Mouse (Mus musculus) intestine, postnatal 0 days (tissue): ENCODE results near the gene Gnb3. TPM values are rescaled to one million over a fixed set of nuclear protein-coding genes. Genes with fewer than 3 reads are reported as not detected.

Source experiments
- ATAC-seq: fragments of 200-750 bp; cut with Nextera tagmentation; 2 replicates; pipeline ENCODE4 v1.8.0; 2017; ENCODE audit warnings: mild to moderate bottlenecking, moderate TSS enrichment, moderate library complexity
- H3K27ac ChIP-seq: fragments of 300-500 bp; sonication (generic); 2 replicates; pipeline ENCODE4 v1.5.1; 2014; ENCODE audit warnings: mild to moderate bottlenecking, low read depth, low read length, moderate library complexity
- H3K27me3 ChIP-seq: fragments of 300-500 bp; sonication (generic); replicated peaks from 2 replicates; pipeline ENCODE4 v1.6.1; 2014; ENCODE audit warnings: low read length, mixed read lengths; ENCODE audit not compliant: control insufficient read depth, insufficient read depth
- H3K36me3 ChIP-seq: fragments of 300-500 bp; sonication (generic); 2 replicates; pipeline ENCODE4 v1.6.1; 2014; ENCODE audit warnings: mild to moderate bottlenecking, moderate library complexity; ENCODE audit not compliant: control insufficient read depth, insufficient read depth
- H3K4me1 ChIP-seq: fragments of 300-500 bp; sonication (generic); replicated peaks from 2 replicates; pipeline ENCODE4 v1.6.1; 2014; ENCODE audit warnings: antibody characterized with exemption, low read length, mixed read lengths; ENCODE audit not compliant: control insufficient read depth, insufficient read depth
- H3K4me2 ChIP-seq: fragments of 300-500 bp; sonication (generic); replicated peaks from 2 replicates; pipeline ENCODE4 v1.6.1; 2014; ENCODE audit warnings: low read depth, mild to moderate bottlenecking, moderate library complexity
- H3K4me3 ChIP-seq: fragments of 300-500 bp; sonication (generic); 2 replicates; pipeline ENCODE4 v1.5.1; 2014; ENCODE audit warnings: low read depth, low read length
- H3K9ac ChIP-seq: fragments of 300-500 bp; sonication (generic); 2 replicates; pipeline ENCODE4 v1.6.1; 2014; ENCODE audit warnings: mild to moderate bottlenecking, low read depth, low read length
- H3K9me3 ChIP-seq: fragments of 300-500 bp; sonication (generic); 2 replicates; pipeline ENCODE4 v1.6.1; 2016; ENCODE audit warnings: mixed run types; ENCODE audit not compliant: control insufficient read depth
- CTCF ChIP-seq: sonication (generic); IDR thresholded peaks from 2 replicates; pipeline ENCODE4 v1.5.1; 2016; ENCODE audit warnings: low read depth, mild to moderate bottlenecking, control low read depth, antibody characterized with exemption, moderate library complexity
- WGBS: fragments of 180-500 bp; shearing (Covaris S2); extraction: QIAGEN DNeasy Blood & Tissue Kit; methylation state at CpG from one replicate; pipeline ENCODE4 v1.1.7; 2014; 5-methylcytosine and 5-hydroxymethylcytosine counted together
- polyA plus RNA-seq: library from polyadenylated mRNA; unstranded; fragments of >200 nt; fragmentation: Nextera tagmentation; extraction: Ambion mirVana; gene quantifications from 2 replicates; pipeline ENCODE4 v1.2.1, GENCODE M21; 2015

Gnb3 gene
- polyA plus RNA-seq, 1 experiment from 2014 or later: 0.42 TPM

DNA sequence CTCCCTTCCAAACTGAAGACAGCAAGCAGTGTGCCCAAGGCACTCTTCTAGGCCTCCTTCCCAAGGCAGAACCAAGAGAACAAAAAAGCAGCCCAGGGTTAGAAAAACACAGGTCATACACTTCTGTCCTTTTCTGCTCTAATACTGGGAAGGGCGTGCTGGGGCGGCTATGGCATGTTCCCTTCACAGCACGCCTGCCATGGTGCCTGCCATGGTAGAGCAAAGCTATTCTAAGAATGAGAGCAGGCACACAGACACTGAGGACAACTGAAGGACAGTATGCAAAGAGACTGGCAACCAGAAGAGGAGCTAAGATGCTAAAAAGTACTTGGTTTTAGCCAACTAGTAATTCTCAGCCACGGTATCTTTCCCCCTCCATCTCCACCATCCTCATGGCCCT lies 18.0 kb downstream of the Gnb3 start:
- H3K27me3 ChIP-seq: no peaks in the 10 kb centered on the region
- TF ChIP-seq CTCF: no peak
- H3K4me3 ChIP-seq: no peak overlapping the region
- H3K4me1 ChIP-seq: no peaks in the 10 kb centered on the region
- peaks cover 86% of the 10 kb centered on the region for H3K36me3 ChIP-seq
- no peak overlapping the region for H3K9ac ChIP-seq
- H3K4me2 ChIP-seq: no peak overlapping the region
- WGBS: 94% methylated on average over 4 of the region's 4 CpGs
- no peak for ATAC-seq
- H3K27ac ChIP-seq: no peak overlapping the region
- no peaks in the 10 kb centered on the region for H3K9me3 ChIP-seq

DNA sequence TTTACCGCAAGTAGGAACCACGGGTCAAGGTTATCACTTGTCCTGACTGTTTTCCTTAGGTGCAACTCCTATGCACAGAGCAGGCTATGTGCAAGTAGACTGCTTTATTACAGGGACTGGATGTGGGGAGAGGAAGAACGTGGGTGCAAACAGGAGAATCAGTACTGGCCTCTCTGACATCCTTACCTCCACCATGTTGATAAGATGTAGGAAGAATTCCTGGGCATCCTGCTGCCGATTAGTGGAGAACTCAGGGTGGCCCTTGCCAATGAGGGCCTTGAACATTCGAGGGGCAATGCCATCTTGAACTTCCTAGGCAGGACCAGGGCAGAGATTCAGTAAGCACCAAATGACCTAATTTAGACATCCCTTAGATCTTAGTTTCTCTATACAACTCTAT lies 19.2 kb downstream of the Gnb3 start:
- WGBS: 87% methylated on average over 5 of the region's 5 CpGs
- TF ChIP-seq CTCF: no peak
- no peaks in the 10 kb centered on the region for H3K4me1 ChIP-seq
- H3K9me3 ChIP-seq: no peaks in the 10 kb centered on the region
- H3K27me3 ChIP-seq: no peaks in the 10 kb centered on the region
- H3K4me3 ChIP-seq: no peak overlapping the region
- no peak overlapping the region for H3K27ac ChIP-seq
- no peak overlapping the region for H3K4me2 ChIP-seq
- no peak for ATAC-seq
- no peak overlapping the region for H3K9ac ChIP-seq
- peaks cover 92% of the 10 kb centered on the region for H3K36me3 ChIP-seq

DNA sequence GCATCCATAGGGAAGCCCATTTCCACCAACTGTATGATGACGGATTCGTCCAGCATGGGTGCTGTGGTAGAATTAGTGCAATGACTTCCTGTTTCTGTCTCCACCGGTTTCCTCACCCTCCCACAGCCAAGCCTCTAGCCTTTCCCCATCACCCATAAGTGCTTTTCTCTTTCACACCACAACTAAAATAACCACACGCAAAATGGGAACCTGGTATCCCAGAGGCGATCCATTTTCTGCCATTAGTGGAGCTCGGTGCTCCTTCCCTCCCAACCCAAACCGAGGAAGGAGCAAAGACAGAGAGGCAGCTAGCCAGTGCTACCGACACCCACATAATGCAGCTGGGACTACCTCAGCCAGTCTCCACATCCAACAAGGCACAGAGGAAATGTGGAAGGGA lies 22.1 kb downstream of the Gnb3 start:
- Histone ChIP-seq H3K4me2 (no peak overlapping the region), H3K9me3 (no peaks in the 10 kb centered on the region), H3K4me1 (peaks cover 4% of the 10 kb centered on the region; the same call in 1 of the 2 replicates), H3K27me3 (no peaks in the 10 kb centered on the region), H3K27ac (no peak overlapping the region), H3K9ac (no peak overlapping the region), H3K36me3 (peaks cover 69% of the 10 kb centered on the region), H3K4me3 (no peak overlapping the region)
- ATAC-seq: no peak
- WGBS: 86% methylated on average over 8 of the region's 8 CpGs
- TF ChIP-seq CTCF: no peak

DNA sequence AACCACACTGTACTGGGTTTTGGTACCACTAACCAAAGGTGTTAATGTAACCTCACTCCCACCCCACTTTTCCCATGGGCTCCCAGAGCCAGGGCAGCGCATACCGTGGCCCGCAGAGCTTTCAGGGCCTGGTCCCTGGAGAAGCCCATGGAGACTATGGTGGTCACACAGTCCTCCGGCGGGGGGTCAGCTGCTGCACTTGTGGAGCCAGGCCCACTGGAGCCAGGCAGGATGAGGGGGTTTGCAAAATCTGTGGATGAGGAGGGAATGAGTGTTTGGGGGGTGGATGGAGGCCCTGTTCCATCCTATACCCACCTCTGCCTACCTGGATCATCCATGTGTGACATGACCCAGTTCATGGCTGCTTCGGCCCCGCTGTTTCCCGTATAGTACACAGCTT lies 22.5 kb downstream of the Gnb3 start:
- 0 out of 2 replicates have a peak overlapping the region, but pooled peaks have one; percentile 28 for H3K27ac ChIP-seq
- H3K36me3 ChIP-seq: peaks cover 65% of the 10 kb centered on the region
- no peak overlapping the region for H3K4me2 ChIP-seq
- no peaks in the 10 kb centered on the region for H3K9me3 ChIP-seq
- no peak overlapping the region for H3K4me3 ChIP-seq
- peaks cover 7% of the 10 kb centered on the region; the same call in 1 of the 2 replicates for H3K4me1 ChIP-seq
- no peak for TF ChIP-seq CTCF
- H3K9ac ChIP-seq: no peak overlapping the region
- 95% methylated on average over 8 of the region's 8 CpGs for WGBS
- no peak for ATAC-seq
- H3K27me3 ChIP-seq: no peaks in the 10 kb centered on the region

GRCm38 (mm10) chr6:124817125-124817524 lies 22.9 kb downstream of the Gnb3 start:
- Histone ChIP-seq H3K4me3 (no peak overlapping the region), H3K9ac (no peak overlapping the region), H3K27me3 (no peaks in the 10 kb centered on the region), H3K36me3 (peaks cover 64% of the 10 kb centered on the region), H3K4me1 (peaks cover 8% of the 10 kb centered on the region; the same call in 1 of the 2 replicates), H3K9me3 (no peaks in the 10 kb centered on the region), H3K4me2 (no peak overlapping the region), H3K27ac (peak overlapping the region; percentile 28; the same call in 1 of the 2 replicates)
- 96% methylated on average over 11 of the region's 11 CpGs for WGBS
- TF ChIP-seq CTCF: no peak
- no peak for ATAC-seq

DNA sequence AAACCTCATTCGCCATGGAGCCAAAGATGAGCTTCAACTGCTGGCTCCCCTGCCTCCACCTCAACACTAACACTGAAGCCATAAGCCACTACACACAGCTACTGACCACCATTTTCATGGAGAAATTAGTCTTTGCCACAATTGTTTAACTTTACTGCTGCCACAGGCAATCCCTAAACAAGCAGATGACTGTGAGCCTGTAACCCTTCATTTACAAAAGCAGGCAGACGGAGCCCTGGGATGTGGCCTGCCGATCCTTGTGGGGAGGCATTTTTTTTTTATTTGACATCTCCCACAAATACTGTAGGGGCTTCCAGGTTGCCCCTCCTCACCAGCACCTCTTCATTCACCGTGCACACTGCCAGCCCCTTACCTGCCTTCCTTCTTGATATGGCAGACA lies 23.5 kb downstream of the Gnb3 start:
- Histone ChIP-seq H3K27ac (no peak overlapping the region), H3K9ac (no peak overlapping the region), H3K27me3 (no peaks in the 10 kb centered on the region), H3K9me3 (no peaks in the 10 kb centered on the region), H3K4me2 (no peak overlapping the region), H3K4me3 (no peak overlapping the region), H3K4me1 (peaks cover 8% of the 10 kb centered on the region; the same call in 1 of the 2 replicates), H3K36me3 (peaks cover 63% of the 10 kb centered on the region)
- ATAC-seq: no peak
- TF ChIP-seq CTCF: no peak
- 83% methylated on average over 4 of the region's 4 CpGs for WGBS
